Mouse (Mus musculus): Measurements from ENCODE around the gene Tmem91. TPM values are rescaled to one million over a fixed set of nuclear protein-coding genes. Genes with fewer than 3 reads are reported as not detected.
A peak's percentile ranks its signal among the peaks of the same experiment; 100 is the strongest.

The Tmem91 gene
- total and polyA plus RNA-seq, 3 experiments: 0.55 to 1.3 TPM; not detected in 1

DNA sequence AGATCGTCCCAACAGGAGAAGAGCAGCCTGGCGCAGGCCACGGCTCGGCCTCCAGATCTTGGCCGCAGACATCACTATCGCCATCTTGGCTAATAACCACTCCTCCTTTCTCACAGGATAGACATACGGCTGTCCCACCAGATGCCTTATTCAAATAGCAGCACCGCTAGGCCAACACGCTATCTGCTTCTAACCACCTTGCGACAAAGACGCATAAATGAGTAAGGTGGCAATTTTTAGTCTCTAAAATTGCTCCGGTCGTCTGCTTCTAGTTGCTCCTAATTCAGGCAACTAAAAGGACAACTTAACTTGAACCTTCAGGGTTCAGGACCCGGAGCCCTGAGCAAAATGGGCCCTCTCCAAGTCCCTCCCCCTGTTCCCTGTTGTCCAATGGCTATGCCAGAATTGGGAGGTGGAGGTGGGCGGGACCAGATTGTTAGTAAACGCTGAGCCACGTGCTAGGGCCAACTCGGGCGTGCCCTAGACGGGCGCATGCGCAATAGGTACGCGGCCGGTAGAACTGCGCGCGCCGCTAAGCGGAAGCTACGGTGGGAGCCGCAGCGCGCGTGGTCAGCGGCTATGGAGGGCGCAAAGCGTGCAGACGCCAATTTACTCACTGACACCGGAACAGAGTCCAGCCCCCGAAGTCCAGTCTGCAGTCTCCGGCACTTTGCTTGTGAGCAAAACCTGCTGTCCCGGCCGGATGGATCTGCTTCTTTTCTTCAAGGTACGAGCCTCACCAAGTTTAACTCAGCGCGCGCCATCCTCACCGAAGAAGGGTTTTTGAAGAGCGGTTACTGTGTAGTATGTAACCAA, 16.1 kb downstream of the Tmem91 start, which contains the start of the genes Bckdha and Exosc5 (continued):
- TF ChIP-seq IRF4 (IDR thresholded peaks at IDR 0.05; ENCODE audit: low read depth, low read length) (peak; percentile 15; the same call in 1 of the 2 replicates), MAZ (IDR thresholded peaks at IDR 0.05; ENCODE audit: low read depth, low read length) (no peak), USF1 (IDR thresholded peaks at IDR 0.05; ENCODE audit: low read depth, low read length) (peak; percentile 66), MXI1 (IDR thresholded peaks at IDR 0.05; ENCODE audit: low read depth, low read length) (peak; percentile 99), SIN3A (IDR thresholded peaks at IDR 0.05; ENCODE audit: low read length) (peak; percentile 100), HCFC1 (IDR thresholded peaks at IDR 0.05; ENCODE audit: low read depth, low read length) (peak; percentile 87), CTCF (conservative IDR thresholded peaks at IDR 0.05 in 1 of 2, IDR thresholded peaks at IDR 0.05 in 1 of 2; ENCODE audit: low read depth in 2 of 2, low read length in 2 of 2) (0 out of 4 replicates have a peak, but pooled peaks of 1 of the 2 experiments have one; percentile 24)

DNA sequence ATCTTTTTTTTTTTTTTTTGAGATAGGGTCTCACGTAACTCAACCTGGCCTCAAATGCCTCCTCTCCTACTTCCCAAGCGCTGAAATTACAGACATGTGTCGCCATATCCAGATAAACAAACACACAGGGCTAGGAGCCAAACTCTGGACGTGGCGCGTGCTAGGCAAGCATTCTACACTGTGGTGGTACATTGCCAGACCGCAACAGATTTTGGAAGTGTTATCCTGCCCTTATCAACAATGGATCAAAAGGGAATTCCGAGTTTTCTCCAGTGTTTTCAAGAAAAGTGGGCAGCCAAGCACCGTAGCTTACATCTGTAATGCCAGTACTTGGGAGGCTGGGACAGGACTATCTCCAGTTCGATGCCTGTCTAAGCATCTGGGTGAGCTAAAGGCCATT, 17.2 kb downstream of the Tmem91 start:
- peaks cover 15 to 21% of the 10 kb centered on the region in 2 experiments for H3K36me3 ChIP-seq (replicated peaks in 1 of 2; ENCODE audit: control insufficient read depth in 1 of 2, insufficient read depth in 1 of 2, low read length in 1 of 2)
- peak overlapping the region; percentile 70 to 91 (median 89) for H3K4me3 ChIP-seq (replicated peaks in 1 of 3; ENCODE audit: low read depth in 2 of 3, low read length in 2 of 3, poor library complexity in 1 of 3)
- H3K9ac ChIP-seq (ENCODE audit: insufficient read depth, low read depth): peak overlapping the region; percentile 94
- H3K79me2 ChIP-seq (replicated peaks; ENCODE audit: control insufficient read depth, extremely low read depth, insufficient read depth, poor library complexity, severe bottlenecking): peaks cover 27% of the 10 kb centered on the region
- H3K9me3 ChIP-seq (replicated peaks; ENCODE audit: low read length): no peaks in the 10 kb centered on the region
- peak overlapping the region; percentile 95 for H3K4me2 ChIP-seq (ENCODE audit: insufficient read depth, low read depth, poor library complexity, severe bottlenecking)
- peaks cover 3 to 30% of the 10 kb centered on the region in 2 experiments for H3K4me1 ChIP-seq (ENCODE audit: control insufficient read depth in 1 of 2, insufficient read depth in 2 of 2)
- H3K27ac ChIP-seq (ENCODE audit: insufficient read depth, low read depth): no peak overlapping the region
- no peak for DNase-seq (ENCODE audit: extremely low read depth)
- TF ChIP-seq PAX5 (IDR thresholded peaks at IDR 0.05; ENCODE audit: low read length) (no peak), EP300 (IDR thresholded peaks at IDR 0.05; ENCODE audit: low read length) (no peak), E2F4 (IDR thresholded peaks at IDR 0.05; ENCODE audit: insufficient replicate concordance, low read depth, low read length) (no peak), CTCF (conservative IDR thresholded peaks at IDR 0.05 in 1 of 2, IDR thresholded peaks at IDR 0.05 in 1 of 2; ENCODE audit: low read depth in 2 of 2, low read length in 2 of 2) (no peak), JUN (IDR thresholded peaks at IDR 0.05; ENCODE audit: insufficient read depth, low read depth, low read length) (no peak), ETS1 (conservative IDR thresholded peaks at IDR 0.05; ENCODE audit: low read depth, low read length) (no peak), ZMIZ1 (IDR thresholded peaks at IDR 0.05; ENCODE audit: low read depth, low read length) (no peak), ELF1 (IDR thresholded peaks at IDR 0.05; ENCODE audit: low read depth, low read length) (no peak), TCF12 (IDR thresholded peaks at IDR 0.05; ENCODE audit: low read depth, low read length) (no peak), SMC3 (IDR thresholded peaks at IDR 0.05; ENCODE audit: low read depth, low read length) (no peak), JUND (conservative IDR thresholded peaks at IDR 0.05; ENCODE audit: low read depth, low read length) (no peak), ZNF384 (IDR thresholded peaks at IDR 0.05; ENCODE audit: low read depth, low read length) (no peak), NRF1 (IDR thresholded peaks at IDR 0.05; ENCODE audit: low read depth, low read length) (no peak), TBP (conservative IDR thresholded peaks at IDR 0.05; ENCODE audit: low read depth, low read length) (no peak), POLR2AphosphoS2 (IDR thresholded peaks at IDR 0.05; ENCODE audit: low read depth, low read length) (no peak), ZKSCAN1 (IDR thresholded peaks at IDR 0.05; ENCODE audit: borderline replicate concordance, low read depth, low read length) (no peak)
- in situ Hi-C loops (cut with MboI; ENCODE audit: low pct_ligation_motif_present, low pct_unique_long_range_greater_than_20kb, low sequenced_read_pairs): no loop called here
- dilution Hi-C loops (cut with MboI; ENCODE audit: extremely low pct_ligation_motif_present, extremely low pct_unique_long_range_greater_than_20kb, low sequenced_read_pairs): no loop called here
- H3K27me3 ChIP-seq (replicated peaks): no peaks in the 10 kb centered on the region
